Mouse (Mus musculus) neutrophil, adult 5-6 weeks (primary cell): Measurements from ENCODE around the gene Calm1. TPM values are rescaled to one million over a fixed set of nuclear protein-coding genes. Genes with fewer than 3 reads are reported as not detected.
"Not testable (repeated sequence)": the region's sequence is repeated elsewhere in the genome, so short reads cannot be mapped to it uniquely, and the experiment has no call there.

Experiments
- ATAC-seq: fragments of 151-379, 151-347 bp; 2 replicates; pipeline ENCODE4 v1.8.0; 2017; ENCODE audit warnings: mild to moderate bottlenecking, moderate TSS enrichment; ENCODE audit not compliant: insufficient number of reproducible peaks, poor library complexity, low FRiP score, severe bottlenecking; ENCODE audit errors: extremely low read depth
- total RNA-seq: library from RNA; stranded (forward); fragments of 200-1000 nt; gene quantifications from 2 replicates; pipeline ENCODE4 v1.2.3, GENCODE M21; 2017

The Calm1 gene
- total RNA-seq, 1 experiment from 2014 or later = 524 TPM

GRCm38 (mm10) chr12:100217087-100217486 lies 17.9 kb downstream of the Calm1 start:
- ATAC-seq = not testable (repeated sequence)

- ATAC-seq = no peak
Observed at GRCm38 (mm10) chr12:100220012-100220411, 20.8 kb downstream of the Calm1 start.

GRCm38 (mm10) chr12:100221608-100222321 lies 22.5 kb downstream of the Calm1 start:
- ATAC-seq = no peak

GRCm38 (mm10) chr12:100222322-100222993 lies 23.2 kb downstream of the Calm1 start:
- ATAC-seq = no peak

- ATAC-seq = no peak
Observed at GRCm38 (mm10) chr12:100223531-100223930, 24.3 kb downstream of the Calm1 start.

GRCm38 (mm10) chr12:100225196-100225595 lies 26.0 kb downstream of the Calm1 start:
- no peak for ATAC-seq

GRCm38 (mm10) chr12:100226073-100226472 lies 26.8 kb downstream of the Calm1 start:
- ATAC-seq = no peak

GRCm38 (mm10) chr12:100226621-100227020 lies 27.4 kb downstream of the Calm1 start:
- no peak for ATAC-seq

- no peak for ATAC-seq
Observed at GRCm38 (mm10) chr12:100228041-100228725, 28.9 kb downstream of the Calm1 start.

GRCm38 (mm10) chr12:100234201-100234600 lies 35.0 kb downstream of the Calm1 start:
- ATAC-seq = no peak

GRCm38 (mm10) chr12:100234919-100235318 lies 35.7 kb downstream of the Calm1 start:
- ATAC-seq = no peak

- no peak for ATAC-seq
Observed at GRCm38 (mm10) chr12:100235423-100235822, 36.2 kb downstream of the Calm1 start.

- no peak for ATAC-seq
Observed at GRCm38 (mm10) chr12:100239404-100239803, 40.2 kb downstream of the Calm1 start.

GRCm38 (mm10) chr12:100239807-100240206 lies 40.6 kb downstream of the Calm1 start:
- ATAC-seq = no peak

GRCm38 (mm10) chr12:100241911-100242796 lies 42.9 kb downstream of the Calm1 start:
- no peak for ATAC-seq

- no peak for ATAC-seq
Observed at GRCm38 (mm10) chr12:100244580-100244979, 45.3 kb downstream of the Calm1 start.

GRCm38 (mm10) chr12:100249170-100249569 lies 49.9 kb downstream of the Calm1 start:
- no peak for ATAC-seq

- no peak for ATAC-seq
Observed at GRCm38 (mm10) chr12:100254471-100254870, 55.2 kb downstream of the Calm1 start.

GRCm38 (mm10) chr12:100255441-100255949 lies 56.3 kb downstream of the Calm1 start:
- ATAC-seq = no peak
